Mouse (Mus musculus) stomach, embryonic 15.5 days (tissue): ENCODE measurements around the gene Pck2. TPM values are rescaled to one million over a fixed set of nuclear protein-coding genes. Genes with fewer than 3 reads are reported as not detected.

Source experiments
- ATAC-seq: fragments of 200-750 bp; cut with Nextera tagmentation; 2 replicates; pipeline ENCODE4 v1.8.0; 2017; ENCODE audit warnings: low read depth, moderate number of reproducible peaks, moderate TSS enrichment; ENCODE audit not compliant: insufficient read depth, low FRiP score
- H3K27ac ChIP-seq: fragments of 300-500 bp; sonication (generic); 2 replicates; pipeline ENCODE4 v1.5.1; 2015; ENCODE audit warnings: mild to moderate bottlenecking, inconsistent platforms
- H3K27me3 ChIP-seq: fragments of 300-500 bp; sonication (generic); replicated peaks from 2 replicates; pipeline ENCODE4 v1.6.1; 2015; ENCODE audit warnings: inconsistent platforms
- H3K36me3 ChIP-seq: fragments of 300-500 bp; sonication (generic); 2 replicates; pipeline ENCODE4 v1.6.1; 2015; ENCODE audit warnings: inconsistent platforms
- H3K4me1 ChIP-seq: fragments of 300-500 bp; sonication (generic); 2 replicates; pipeline ENCODE4 v1.6.1; 2015; ENCODE audit warnings: inconsistent platforms
- H3K4me2 ChIP-seq: fragments of 300-500 bp; sonication (generic); 2 replicates; pipeline ENCODE4 v1.6.1; 2015; ENCODE audit warnings: mild to moderate bottlenecking, inconsistent platforms
- H3K4me3 ChIP-seq: fragments of 300-500 bp; sonication (generic); replicated peaks from 2 replicates; pipeline ENCODE4 v1.5.1; 2015; ENCODE audit warnings: inconsistent platforms
- H3K9ac ChIP-seq: fragments of 300-500 bp; sonication (generic); 2 replicates; pipeline ENCODE4 v1.6.1; 2015; ENCODE audit warnings: inconsistent platforms
- H3K9me3 ChIP-seq: fragments of 300-500 bp; sonication (generic); 2 replicates; pipeline ENCODE4 v1.6.1; 2016; ENCODE audit warnings: inconsistent platforms
- WGBS: fragments of 180-500 bp; shearing (Covaris S2); methylation state at CpG from one replicate; pipeline ENCODE4 v1.1.7; 2015; 5-methylcytosine and 5-hydroxymethylcytosine counted together
- polyA plus RNA-seq: library from polyadenylated mRNA; unstranded; fragments of >200 nt; fragmentation: Nextera tagmentation; extraction: Ambion mirVana; gene quantifications from 2 replicates; pipeline ENCODE4 v1.2.1, GENCODE M21; 2015

Pck2 gene
- polyA plus RNA-seq, 1 experiment from 2014 or later = 48.5 TPM

GRCm38 (mm10) chr14:55510125-55510731, 29.8 kb upstream of the Pck2 start, which contains the start of gene Cpne6:
Gene Cpne6, plus strand, starts transcription at chr14:55510445.
- WGBS = 72% methylated on average over 22 of the region's 22 CpGs
- no peak within 1 kb of the TSS for H3K9ac ChIP-seq
- H3K9me3 ChIP-seq = no peaks in the 10 kb centered on the region
- H3K4me1 ChIP-seq = no peaks in the 10 kb centered on the region
- peaks cover 4% of the 10 kb centered on the region; the same call in 1 of the 2 replicates for H3K27me3 ChIP-seq
- no peaks in the 10 kb centered on the region for H3K36me3 ChIP-seq
- no peak within 1 kb of the TSS for H3K4me3 ChIP-seq
- H3K27ac ChIP-seq = no peak within 1 kb of the TSS
- no peak for ATAC-seq
- no peak within 1 kb of the TSS for H3K4me2 ChIP-seq

- no peaks in the 10 kb centered on the region for H3K4me1 ChIP-seq
- peaks cover 4% of the 10 kb centered on the region; the same call in 1 of the 2 replicates for H3K27me3 ChIP-seq
- WGBS = 49% methylated on average over 7 of the region's 7 CpGs
- H3K9me3 ChIP-seq = no peaks in the 10 kb centered on the region
- H3K36me3 ChIP-seq = no peaks in the 10 kb centered on the region
- no peak overlapping the region for H3K27ac ChIP-seq
- H3K4me2 ChIP-seq = no peak overlapping the region
- no peak overlapping the region for H3K9ac ChIP-seq
- no peak overlapping the region for H3K4me3 ChIP-seq
- ATAC-seq = no peak
Measured at GRCm38 (mm10) chr14:55511037-55511436, 29.0 kb upstream of the Pck2 start.

- no peaks in the 10 kb centered on the region for H3K36me3 ChIP-seq
- H3K4me1 ChIP-seq = no peaks in the 10 kb centered on the region
- no peak overlapping the region for H3K4me3 ChIP-seq
- no peaks in the 10 kb centered on the region for H3K9me3 ChIP-seq
- no peak overlapping the region for H3K9ac ChIP-seq
- H3K27me3 ChIP-seq = peaks cover 5% of the 10 kb centered on the region; the same call in 1 of the 2 replicates
- no peak for ATAC-seq
- H3K27ac ChIP-seq = no peak overlapping the region
- H3K4me2 ChIP-seq = no peak overlapping the region
- WGBS = 50% methylated on average over 10 of the region's 10 CpGs
Measured at GRCm38 (mm10) chr14:55513927-55514326, 26.1 kb upstream of the Pck2 start.

GRCm38 (mm10) chr14:55515846-55516245, 24.2 kb upstream of the Pck2 start:
- Histone ChIP-seq H3K4me2 (no peak overlapping the region), H3K27me3 (peaks cover 20% of the 10 kb centered on the region), H3K36me3 (no peaks in the 10 kb centered on the region), H3K9me3 (no peaks in the 10 kb centered on the region), H3K27ac (no peak overlapping the region), H3K4me3 (no peak overlapping the region), H3K4me1 (0 out of 2 replicates have a peak, but pooled peaks cover 7% of the 10 kb centered on the region), H3K9ac (no peak overlapping the region)
- 86% methylated on average over 4 of the region's 4 CpGs for WGBS
- no peak for ATAC-seq

- no peaks in the 10 kb centered on the region for H3K9me3 ChIP-seq
- H3K27me3 ChIP-seq = peaks cover 43% of the 10 kb centered on the region
- no peak overlapping the region for H3K4me2 ChIP-seq
- no peaks in the 10 kb centered on the region for H3K36me3 ChIP-seq
- no peak overlapping the region for H3K9ac ChIP-seq
- no peak overlapping the region for H3K27ac ChIP-seq
- WGBS = 56% methylated on average over 2 of the region's 2 CpGs
- no peak overlapping the region for H3K4me3 ChIP-seq
- H3K4me1 ChIP-seq = 0 out of 2 replicates have a peak, but pooled peaks cover 9% of the 10 kb centered on the region
- ATAC-seq = no peak
Measured at GRCm38 (mm10) chr14:55518897-55519296, 21.2 kb upstream of the Pck2 start.

- no peak overlapping the region for H3K4me3 ChIP-seq
- ATAC-seq = no peak
- no peak overlapping the region for H3K9ac ChIP-seq
- no peak overlapping the region for H3K27ac ChIP-seq
- no peak overlapping the region for H3K4me2 ChIP-seq
- H3K9me3 ChIP-seq = no peaks in the 10 kb centered on the region
- 64% methylated on average over 4 of the region's 4 CpGs for WGBS
- H3K36me3 ChIP-seq = no peaks in the 10 kb centered on the region
- H3K4me1 ChIP-seq = 0 out of 2 replicates have a peak, but pooled peaks cover 9% of the 10 kb centered on the region
- H3K27me3 ChIP-seq = peaks cover 44% of the 10 kb centered on the region
Measured at GRCm38 (mm10) chr14:55519604-55520003, 20.5 kb upstream of the Pck2 start.

- 1% methylated on average over 61 of the region's 61 CpGs for WGBS
- Histone ChIP-seq H3K27ac (no peak overlapping the region), H3K4me2 (peak overlapping the region; percentile 94), H3K36me3 (no peaks in the 10 kb centered on the region), H3K4me3 (peak overlapping the region; percentile 48), H3K9me3 (no peaks in the 10 kb centered on the region), H3K4me1 (0 out of 2 replicates have a peak, but pooled peaks cover 9% of the 10 kb centered on the region), H3K9ac (no peak overlapping the region), H3K27me3 (peaks cover 45% of the 10 kb centered on the region)
- no peak for ATAC-seq
Measured at GRCm38 (mm10) chr14:55520451-55521361, 19.4 kb upstream of the Pck2 start.

GRCm38 (mm10) chr14:55524062-55524461, 16.0 kb upstream of the Pck2 start:
- no peak for ATAC-seq
- Histone ChIP-seq H3K9ac (no peak overlapping the region), H3K27ac (no peak overlapping the region), H3K4me3 (no peak overlapping the region), H3K4me2 (no peak overlapping the region), H3K4me1 (0 out of 2 replicates have a peak, but pooled peaks cover 9% of the 10 kb centered on the region), H3K9me3 (no peaks in the 10 kb centered on the region), H3K36me3 (no peaks in the 10 kb centered on the region), H3K27me3 (peaks cover 43% of the 10 kb centered on the region)
- WGBS = 44% methylated on average over 4 of the region's 4 CpGs

GRCm38 (mm10) chr14:55524785-55525184, 15.3 kb upstream of the Pck2 start, which contains the start of gene Nrl:
Gene Nrl, minus strand, starts transcription at chr14:55524981.
- ATAC-seq = no peak
- no peak within 1 kb of the TSS for H3K4me2 ChIP-seq
- no peak within 1 kb of the TSS for H3K4me3 ChIP-seq
- peaks cover 38% of the 10 kb centered on the region for H3K27me3 ChIP-seq
- 0 out of 2 replicates have a peak, but pooled peaks cover 9% of the 10 kb centered on the region for H3K4me1 ChIP-seq
- no peak within 1 kb of the TSS for H3K9ac ChIP-seq
- no peaks in the 10 kb centered on the region for H3K36me3 ChIP-seq
- no peak within 1 kb of the TSS for H3K27ac ChIP-seq
- WGBS = 18% methylated on average over 8 of the region's 8 CpGs
- H3K9me3 ChIP-seq = no peaks in the 10 kb centered on the region

GRCm38 (mm10) chr14:55526674-55527073, 13.4 kb upstream of the Pck2 start:
- H3K9ac ChIP-seq = no peak overlapping the region
- no peak overlapping the region for H3K27ac ChIP-seq
- 66% methylated on average over 2 of the region's 2 CpGs for WGBS
- no peak overlapping the region for H3K4me3 ChIP-seq
- ATAC-seq = no peak
- no peak overlapping the region for H3K4me2 ChIP-seq
- no peaks in the 10 kb centered on the region for H3K4me1 ChIP-seq
- H3K9me3 ChIP-seq = no peaks in the 10 kb centered on the region
- no peaks in the 10 kb centered on the region for H3K36me3 ChIP-seq
- H3K27me3 ChIP-seq = peaks cover 23% of the 10 kb centered on the region

- H3K9ac ChIP-seq = no peak overlapping the region
- ATAC-seq = no peak
- no peaks in the 10 kb centered on the region for H3K4me1 ChIP-seq
- H3K27me3 ChIP-seq = peaks cover 12% of the 10 kb centered on the region; the same call in 1 of the 2 replicates
- no peak overlapping the region for H3K27ac ChIP-seq
- no peaks in the 10 kb centered on the region for H3K9me3 ChIP-seq
- WGBS = 24% methylated on average over 3 of the region's 3 CpGs
- H3K4me3 ChIP-seq = no peak overlapping the region
- no peaks in the 10 kb centered on the region for H3K36me3 ChIP-seq
- no peak overlapping the region for H3K4me2 ChIP-seq
Measured at GRCm38 (mm10) chr14:55527940-55528339, 12.1 kb upstream of the Pck2 start.
